Mouse (Mus musculus): ENCODE results near the gene Cyp4f39. TPM values are rescaled to one million over a fixed set of nuclear protein-coding genes. Genes with fewer than 3 reads are reported as not detected.
"Not testable (repeated sequence)": the region's sequence is repeated elsewhere in the genome, so short reads cannot be mapped to it uniquely, and the experiment has no call there.

Gene Cyp4f39
- polyA plus RNA-seq, 1 experiment from 2014 or later = 0.92 TPM

DNA sequence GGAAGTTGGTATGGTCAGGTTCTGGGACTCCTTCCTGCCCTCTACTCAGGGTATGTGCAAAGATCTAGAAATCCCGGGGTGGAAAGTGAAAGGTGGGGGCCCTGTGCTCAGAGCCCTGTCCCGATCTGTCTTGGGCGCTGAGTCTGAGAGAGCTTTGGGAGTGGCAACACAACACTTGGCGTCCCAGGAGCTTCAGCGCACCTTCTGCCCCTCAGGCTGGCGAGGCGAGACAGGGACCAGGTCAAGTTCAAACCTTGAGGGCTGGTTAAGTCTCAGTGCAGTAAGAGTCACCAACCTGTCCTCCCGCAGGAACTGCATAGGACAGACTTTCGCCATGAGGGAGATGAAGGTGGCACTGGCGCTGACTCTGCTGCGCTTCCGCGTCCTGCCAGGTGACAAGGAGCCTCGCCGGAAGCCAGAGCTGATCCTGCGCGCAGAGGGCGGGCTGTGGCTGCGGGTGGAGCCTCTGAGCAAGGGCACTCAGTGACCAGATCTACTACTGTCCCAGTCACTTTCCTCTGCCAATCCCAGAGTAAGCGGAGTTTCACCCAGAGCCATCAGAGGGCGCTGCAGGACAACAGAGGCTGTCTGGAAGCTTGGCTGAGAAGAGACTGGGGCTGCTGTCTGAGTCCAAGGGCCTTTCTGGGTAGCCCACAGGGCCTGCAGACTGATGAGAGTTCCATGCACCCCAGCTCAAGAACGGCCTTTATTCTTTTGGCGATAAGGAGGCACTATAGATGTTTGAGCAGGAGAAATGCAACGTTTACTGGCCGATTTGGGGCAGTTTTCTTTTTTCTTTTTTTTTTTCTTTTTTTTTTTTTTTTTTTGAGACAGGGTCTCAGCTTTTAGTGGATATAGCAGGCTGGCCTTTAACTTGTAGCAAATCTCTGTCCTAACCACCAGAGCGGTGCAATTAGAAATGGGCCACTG lies 76.2 kb downstream of the Cyp4f39 start:
- peak; percentile 69; the same call in 1 of the 2 replicates for ATAC-seq (ENCODE audit: low read depth)
- no peak overlapping the region for H3K4me3 ChIP-seq (ENCODE audit: low read depth, low read length)
- H3K4me2 ChIP-seq (ENCODE audit: low read depth, low read length) = peak overlapping the region; percentile 24; the same call in 1 of the 2 replicates
- H3K36me3 ChIP-seq (ENCODE audit: control insufficient read depth, insufficient read depth, low read length) = no peaks in the 10 kb centered on the region; the same call in 1 of the 2 replicates
- no peaks in the 10 kb centered on the region for H3K27me3 ChIP-seq (ENCODE audit: control insufficient read depth, insufficient read depth, low read length)
- no peaks in the 10 kb centered on the region for H3K9me3 ChIP-seq (ENCODE audit: control insufficient read depth, low read length)
- H3K27ac ChIP-seq (ENCODE audit: low read depth, low read length) = no peak overlapping the region
- no peak overlapping the region for H3K9ac ChIP-seq (replicated peaks; ENCODE audit: low read depth, low read length)
- no peaks in the 10 kb centered on the region for H3K4me1 ChIP-seq (ENCODE audit: control insufficient read depth, insufficient read depth, low read length)
- 17% methylated on average over 26 of the region's 26 CpGs for WGBS

DNA sequence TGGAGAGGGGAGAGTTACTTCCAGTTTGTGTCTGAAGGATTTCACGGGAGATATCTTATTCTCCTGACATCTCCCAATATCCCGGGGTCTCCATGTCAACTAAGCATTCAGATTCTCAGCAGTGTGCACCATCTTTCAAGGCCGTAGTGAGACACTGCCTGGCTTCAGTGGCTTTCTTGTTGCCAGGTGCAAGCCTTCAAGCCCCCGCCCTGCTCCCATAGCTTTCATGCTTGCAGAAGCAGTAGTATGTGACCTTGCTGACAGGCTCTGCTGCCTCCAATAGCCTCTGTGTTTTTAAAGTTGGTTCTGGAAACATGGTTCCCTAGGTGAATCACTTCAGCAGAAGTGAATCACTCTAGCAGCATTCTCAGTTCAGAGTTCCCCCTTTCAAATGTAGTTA lies 79.8 kb downstream of the Cyp4f39 start:
- H3K9ac ChIP-seq (replicated peaks; ENCODE audit: low read depth, low read length); H3K4me3 ChIP-seq (ENCODE audit: low read depth, low read length); H3K9me3 ChIP-seq (ENCODE audit: control insufficient read depth, low read length); H3K4me2 ChIP-seq (ENCODE audit: low read depth, low read length); H3K27ac ChIP-seq (ENCODE audit: low read depth, low read length); ATAC-seq (ENCODE audit: low read depth); H3K36me3 ChIP-seq (ENCODE audit: control insufficient read depth, insufficient read depth, low read length); H3K4me1 ChIP-seq (ENCODE audit: control insufficient read depth, insufficient read depth, low read length); H3K27me3 ChIP-seq (ENCODE audit: control insufficient read depth, insufficient read depth, low read length): not testable (repeated sequence)
- WGBS = 48% methylated on average over 4 of the region's 4 CpGs

DNA sequence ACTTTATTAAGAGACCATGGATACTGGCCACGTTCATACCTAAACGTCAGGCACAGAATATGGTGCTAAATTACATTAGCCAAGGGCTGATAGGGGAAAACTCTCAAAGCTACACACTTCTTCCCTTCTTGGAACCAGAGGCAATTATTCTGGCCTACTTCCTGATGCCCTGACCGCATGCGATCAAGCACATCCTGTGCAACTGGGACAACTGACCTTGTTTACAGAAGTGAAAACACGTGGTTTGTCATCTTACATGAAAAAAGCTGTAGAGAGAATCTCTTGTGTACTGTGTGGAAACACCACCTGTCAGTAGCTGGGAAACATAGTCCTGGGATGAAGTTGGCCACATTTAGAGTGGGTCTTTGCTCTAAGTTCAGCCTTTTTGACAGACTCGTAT lies 81.5 kb downstream of the Cyp4f39 start:
- peaks cover 5% of the 10 kb centered on the region; the same call in 1 of the 2 replicates for H3K4me1 ChIP-seq (ENCODE audit: control insufficient read depth, insufficient read depth, low read length)
- WGBS = 90% methylated on average over 6 of the region's 6 CpGs
- no peaks in the 10 kb centered on the region for H3K9me3 ChIP-seq (ENCODE audit: control insufficient read depth, low read length)
- H3K27ac ChIP-seq (ENCODE audit: low read depth, low read length) = no peak overlapping the region
- H3K36me3 ChIP-seq (ENCODE audit: control insufficient read depth, insufficient read depth, low read length) = no peaks in the 10 kb centered on the region
- no peak overlapping the region for H3K4me3 ChIP-seq (ENCODE audit: low read depth, low read length)
- no peak overlapping the region for H3K9ac ChIP-seq (replicated peaks; ENCODE audit: low read depth, low read length)
- no peak for ATAC-seq (ENCODE audit: low read depth)
- no peaks in the 10 kb centered on the region for H3K27me3 ChIP-seq (ENCODE audit: control insufficient read depth, insufficient read depth, low read length)
- H3K4me2 ChIP-seq (ENCODE audit: low read depth, low read length) = no peak overlapping the region

GRCm38 (mm10) chr17:32536051-32536866 lies 83.7 kb downstream of the Cyp4f39 start, which contains the start of gene Cyp4f16:
Gene Cyp4f16, plus strand, starts transcription at chr17:32536558.
- H3K27me3 ChIP-seq (ENCODE audit: control insufficient read depth, insufficient read depth, low read length); H3K9me3 ChIP-seq (ENCODE audit: control insufficient read depth, low read length); H3K36me3 ChIP-seq (ENCODE audit: control insufficient read depth, insufficient read depth, low read length); H3K4me1 ChIP-seq (ENCODE audit: control insufficient read depth, insufficient read depth, low read length); H3K27ac ChIP-seq (ENCODE audit: low read depth, low read length): not testable (repeated sequence)
- Histone ChIP-seq H3K9ac (replicated peaks; ENCODE audit: low read depth, low read length) (peak within 1 kb of the TSS; percentile 46), H3K4me3 (ENCODE audit: low read depth, low read length) (peak within 1 kb of the TSS; percentile 29), H3K4me2 (ENCODE audit: low read depth, low read length) (peak within 1 kb of the TSS; percentile 56)
- 11% methylated on average over 5 of the region's 5 CpGs for WGBS
- peak; percentile 95 for ATAC-seq (ENCODE audit: low read depth)

DNA sequence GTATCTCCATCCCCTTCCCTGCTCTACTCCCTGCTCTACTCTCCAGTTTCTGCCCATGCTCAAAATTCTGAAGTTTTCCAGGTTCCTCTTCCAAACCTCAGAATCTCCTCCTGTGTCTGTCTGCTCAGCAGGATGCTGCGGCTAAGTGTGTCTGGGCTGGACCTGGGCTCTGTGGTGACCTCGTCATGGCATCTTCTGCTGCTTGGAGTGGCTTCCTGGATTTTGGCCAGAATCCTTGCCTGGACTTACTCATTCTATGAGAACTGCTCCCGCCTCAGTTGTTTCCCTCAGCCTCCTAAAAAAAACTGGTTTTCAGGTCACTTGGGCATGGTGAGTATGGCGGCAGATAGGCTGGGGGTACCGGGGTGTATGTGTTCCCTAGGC lies 84.3 kb downstream of the Cyp4f39 start:
- 74% methylated on average over 5 of the region's 5 CpGs for WGBS
- peak overlapping the region; percentile 29 for H3K4me3 ChIP-seq (ENCODE audit: low read depth, low read length)
- no peaks in the 10 kb centered on the region for H3K36me3 ChIP-seq (ENCODE audit: control insufficient read depth, insufficient read depth, low read length)
- no peak overlapping the region for H3K27ac ChIP-seq (ENCODE audit: low read depth, low read length)
- peaks cover 5% of the 10 kb centered on the region; the same call in 1 of the 2 replicates for H3K4me1 ChIP-seq (ENCODE audit: control insufficient read depth, insufficient read depth, low read length)
- no peaks in the 10 kb centered on the region for H3K27me3 ChIP-seq (ENCODE audit: control insufficient read depth, insufficient read depth, low read length)
- peak; percentile 35; the same call in 1 of the 2 replicates for ATAC-seq (ENCODE audit: low read depth)
- H3K4me2 ChIP-seq (ENCODE audit: low read depth, low read length) = peak overlapping the region; percentile 56
- H3K9me3 ChIP-seq (ENCODE audit: control insufficient read depth, low read length) = no peaks in the 10 kb centered on the region
- H3K9ac ChIP-seq (replicated peaks; ENCODE audit: low read depth, low read length) = peak overlapping the region; percentile 46

Other genes with a start within 250 kb of the Cyp4f39 start
- 82.2 and 89.5 TPM in 2 replicates for gene Brd4, start 168.0 kb upstream of the Cyp4f39 start, polyA plus RNA-seq (2014; fragmentation: Nextera tagmentation; extraction: Ambion mirVana)
- 58.4 and 67.0 TPM in 2 replicates for gene Akap8, start 131.5 kb upstream of the Cyp4f39 start, polyA plus RNA-seq (2014; fragmentation: Nextera tagmentation; extraction: Ambion mirVana)
- 123 and 158 TPM in 2 replicates for gene Akap8l, start 102.1 kb upstream of the Cyp4f39 start, polyA plus RNA-seq (2014; fragmentation: Nextera tagmentation; extraction: Ambion mirVana)
- 46.2 and 46.8 TPM in 2 replicates for gene Wiz, start 63.3 kb upstream of the Cyp4f39 start, polyA plus RNA-seq (2014; fragmentation: Nextera tagmentation; extraction: Ambion mirVana)
- gene Rasal3, start 49.1 kb upstream of the Cyp4f39 start, polyA plus RNA-seq (2014; fragmentation: Nextera tagmentation; extraction: Ambion mirVana) = 0.41 and 0.42 TPM in 2 replicates
- not detected in 2 replicates for gene Pglyrp2, start 28.6 kb upstream of the Cyp4f39 start, polyA plus RNA-seq (2014; fragmentation: Nextera tagmentation; extraction: Ambion mirVana)
- 12.1 and 13.1 TPM in 2 replicates for gene Cyp4f17, start 53.3 kb downstream of the Cyp4f39 start, polyA plus RNA-seq (2014; fragmentation: Nextera tagmentation; extraction: Ambion mirVana)
- gene Cyp4f16, start 83.8 kb downstream of the Cyp4f39 start, polyA plus RNA-seq (2014; fragmentation: Nextera tagmentation; extraction: Ambion mirVana) = 14.0 and 19.0 TPM in 2 replicates
- 0.80 and 1.5 TPM in 2 replicates for gene Cyp4f37, start 168.6 kb downstream of the Cyp4f39 start, polyA plus RNA-seq (2014; fragmentation: Nextera tagmentation; extraction: Ambion mirVana)
- not detected in 2 replicates for gene Cyp4f40, start 206.2 kb downstream of the Cyp4f39 start, polyA plus RNA-seq (2014; fragmentation: Nextera tagmentation; extraction: Ambion mirVana)
- gene Cyp4f15, start 232.9 kb downstream of the Cyp4f39 start, polyA plus RNA-seq (2014; fragmentation: Nextera tagmentation; extraction: Ambion mirVana) = 1.7 and 1.8 TPM in 2 replicates